Mouse (Mus musculus) T-cell, adult 2 months (primary cell): ENCODE data around the gene Xab2.
A peak's percentile ranks its signal among the peaks of the same experiment; 100 is the strongest.
"Not testable (repeated sequence)": the region's sequence is repeated elsewhere in the genome, so short reads cannot be mapped to it uniquely, and the experiment has no call there.

Experiments used
- DNase-seq: peaks from one replicate; pipeline ENCODE4 v3.0.0; 2022; ENCODE audit warnings: low spot score

Xab2 gene

GRCm38 (mm10) chr8:3609046-3609815, 11.9 kb downstream of the Xab2 start:
- no peak for DNase-seq

GRCm38 (mm10) chr8:3607822-3608221, 13.3 kb downstream of the Xab2 start:
- no peak for DNase-seq

GRCm38 (mm10) chr8:3606593-3606992, 14.5 kb downstream of the Xab2 start:
- DNase-seq: no peak

GRCm38 (mm10) chr8:3603439-3603838, 17.7 kb downstream of the Xab2 start:
- DNase-seq: no peak

GRCm38 (mm10) chr8:3600401-3600800, 20.7 kb downstream of the Xab2 start:
- DNase-seq: no peak

GRCm38 (mm10) chr8:3599219-3599618, 21.9 kb downstream of the Xab2 start:
- DNase-seq: no peak

GRCm38 (mm10) chr8:3598054-3598453, 23.1 kb downstream of the Xab2 start:
- DNase-seq: no peak

GRCm38 (mm10) chr8:3594466-3594865, 26.6 kb downstream of the Xab2 start:
- no peak for DNase-seq

- no peak for DNase-seq
Observed at GRCm38 (mm10) chr8:3593470-3593869, 27.6 kb downstream of the Xab2 start.

- no peak for DNase-seq
Observed at GRCm38 (mm10) chr8:3588258-3588633, 32.9 kb downstream of the Xab2 start.

- peak; percentile 22 for DNase-seq
Observed at GRCm38 (mm10) chr8:3587391-3588257, 33.5 kb downstream of the Xab2 start.

GRCm38 (mm10) chr8:3586993-3587390, 34.1 kb downstream of the Xab2 start, which contains the start of gene Camsap3:
TSS of gene Camsap3 (plus strand) at chr8:3587293.
- no peak for DNase-seq

GRCm38 (mm10) chr8:3586452-3586851, 34.7 kb downstream of the Xab2 start:
- no peak for DNase-seq

- not testable (repeated sequence) for DNase-seq
Observed at GRCm38 (mm10) chr8:3581961-3582360, 39.2 kb downstream of the Xab2 start.

- DNase-seq: no peak
Observed at GRCm38 (mm10) chr8:3579390-3580364, 41.4 kb downstream of the Xab2 start.

GRCm38 (mm10) chr8:3576211-3576960, 44.7 kb downstream of the Xab2 start:
- DNase-seq: no peak

GRCm38 (mm10) chr8:3574546-3574945, 46.6 kb downstream of the Xab2 start:
- no peak for DNase-seq

GRCm38 (mm10) chr8:3569784-3570183, 51.3 kb downstream of the Xab2 start:
- DNase-seq: no peak

- DNase-seq: no peak
Observed at GRCm38 (mm10) chr8:3568378-3568777, 52.7 kb downstream of the Xab2 start.

- DNase-seq: no peak
Observed at GRCm38 (mm10) chr8:3567641-3568371, 53.3 kb downstream of the Xab2 start, which contains the start of gene C330021F23Rik. TSS of gene C330021F23Rik (plus strand) at chr8:3567990.
